Mouse (Mus musculus): ENCODE results near the gene Dlx2.
A peak's percentile ranks its signal among the peaks of the same experiment; 100 is the strongest.

The Dlx2 gene

DNA sequence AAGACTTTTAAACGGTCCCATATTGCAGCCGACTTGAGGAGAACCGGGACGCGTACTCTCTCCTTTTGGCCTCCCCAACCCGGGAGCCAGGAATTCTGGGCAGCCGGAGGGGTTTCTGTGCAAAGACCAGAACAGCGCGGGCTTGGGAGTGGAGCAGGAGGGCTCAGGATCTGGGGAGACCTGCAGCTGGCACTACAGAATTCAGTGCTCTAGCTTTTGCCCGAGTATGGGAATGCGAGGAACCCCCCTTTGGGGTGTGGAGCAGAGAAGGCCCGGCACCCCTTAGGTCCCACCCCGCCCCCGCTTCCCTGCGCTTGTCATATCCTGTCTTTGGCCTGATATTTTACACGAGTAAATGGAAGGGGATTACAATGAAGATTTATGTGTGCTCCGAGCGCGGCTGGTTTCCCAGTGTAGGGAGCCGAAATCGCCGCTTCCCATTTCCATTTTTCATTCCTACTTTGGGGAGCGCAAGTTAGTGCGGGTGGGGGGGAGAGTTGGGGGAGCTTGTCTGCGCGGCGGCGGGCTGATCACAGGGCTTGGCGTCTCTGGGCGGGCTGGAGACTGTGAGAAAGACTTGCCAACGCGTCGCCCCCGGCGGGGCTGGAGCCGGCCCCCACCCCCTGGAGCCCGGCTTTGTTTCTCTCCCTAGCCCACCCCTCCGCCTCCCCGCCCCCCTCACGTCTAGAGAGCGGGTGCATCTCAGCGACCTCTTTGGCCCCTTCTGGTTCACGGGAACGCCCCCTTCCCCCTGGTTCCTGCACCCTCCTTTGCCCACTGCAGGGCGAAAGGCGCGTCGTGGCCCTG, 5.7 kb downstream of the Dlx2 start:
- no peak for DNase-seq (ENCODE audit: inconsistent ontology term)

- no peak for DNase-seq (ENCODE audit: inconsistent ontology term)
Measured at GRCm38 (mm10) chr2:71534242-71535052, 12.1 kb downstream of the Dlx2 start.

DNA sequence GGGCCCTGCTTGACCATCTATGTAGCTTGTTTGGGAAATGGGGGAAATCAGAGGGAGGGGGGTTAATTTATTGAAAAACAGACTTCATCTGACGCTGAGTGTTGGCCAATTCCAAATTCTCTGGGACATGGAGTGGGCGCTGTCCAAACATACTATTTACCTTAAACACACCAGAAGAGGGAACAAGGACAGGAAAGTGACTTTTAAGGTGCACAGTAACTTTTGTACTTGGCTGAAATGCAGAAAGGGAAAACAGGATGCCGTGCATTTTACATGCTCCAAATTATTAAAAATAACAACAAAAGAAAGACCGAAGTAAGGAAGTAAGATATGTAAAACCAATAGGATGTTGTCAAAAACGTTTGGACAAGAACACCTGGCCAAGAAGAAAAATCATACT, 13.5 kb downstream of the Dlx2 start:
- DNase-seq (ENCODE audit: inconsistent ontology term), result no peak

GRCm38 (mm10) chr2:71531990-71532970, 14.3 kb downstream of the Dlx2 start:
- no peak for DNase-seq (ENCODE audit: inconsistent ontology term)

DNA sequence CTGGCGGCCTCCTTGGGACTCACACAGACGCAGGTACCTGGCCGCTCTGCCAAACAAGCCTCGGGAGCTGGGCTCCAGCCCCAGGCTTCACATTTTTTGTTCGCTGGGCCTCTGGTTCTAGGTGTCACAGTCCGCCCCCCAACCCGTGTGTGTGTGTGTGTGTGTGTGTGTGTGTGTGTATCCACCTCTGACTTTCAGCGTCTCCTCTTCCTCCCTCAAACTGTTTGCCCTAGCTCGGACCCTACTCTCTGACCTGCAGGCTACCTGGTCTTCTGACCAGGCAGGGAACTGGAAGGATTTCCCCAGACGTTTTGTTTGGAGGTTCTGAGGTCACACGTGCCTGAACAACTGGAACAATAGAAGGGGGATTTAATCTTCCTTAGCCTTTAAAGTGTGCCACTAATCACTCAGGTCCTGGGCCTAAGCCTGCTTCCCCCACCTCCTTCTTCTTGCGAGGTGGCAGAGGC, 15.4 kb downstream of the Dlx2 start:
- no peak for DNase-seq (ENCODE audit: inconsistent ontology term)

- no peak for DNase-seq (ENCODE audit: inconsistent ontology term)
Measured at GRCm38 (mm10) chr2:71530391-71531123, 16.0 kb downstream of the Dlx2 start.

DNA sequence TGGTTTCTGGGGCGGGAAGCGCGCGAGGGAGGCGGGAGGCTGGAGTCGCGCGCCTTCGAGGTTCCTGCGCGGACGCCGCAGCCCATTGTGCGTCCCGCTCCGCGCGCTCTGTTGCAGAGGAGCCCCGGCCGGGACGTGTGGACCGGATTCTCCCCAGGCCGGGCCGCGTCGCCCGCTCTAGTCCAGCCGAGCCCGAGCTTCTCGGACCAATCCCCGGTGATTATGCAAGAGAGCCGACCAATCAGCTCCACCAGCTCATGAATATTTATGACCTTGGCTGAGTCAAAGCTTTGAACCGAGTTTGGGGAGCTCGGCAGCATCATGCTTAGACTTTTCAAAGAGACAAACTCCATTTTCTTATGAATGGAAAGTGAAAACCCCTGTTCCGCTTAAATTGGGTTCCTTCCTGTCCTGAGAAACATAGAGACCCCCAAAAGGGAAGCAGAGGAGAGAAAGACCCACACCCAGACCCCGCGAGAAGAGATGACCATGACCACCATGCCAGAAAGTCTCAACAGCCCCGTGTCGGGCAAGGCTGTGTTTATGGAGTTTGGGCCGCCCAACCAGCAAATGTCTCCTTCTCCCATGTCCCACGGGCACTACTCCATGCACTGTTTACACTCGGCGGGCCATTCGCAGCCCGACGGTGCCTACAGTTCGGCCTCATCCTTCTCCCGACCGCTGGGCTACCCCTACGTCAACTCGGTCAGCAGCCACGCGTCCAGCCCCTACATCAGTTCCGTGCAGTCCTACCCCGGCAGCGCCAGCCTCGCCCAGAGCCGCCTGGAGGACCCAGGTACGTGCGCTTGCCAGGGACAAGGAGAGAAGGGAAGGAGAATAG, 16.8 kb downstream of the Dlx2 start:
- peak; percentile 91 for DNase-seq (ENCODE audit: inconsistent ontology term)

- no peak for DNase-seq (ENCODE audit: inconsistent ontology term)
Measured at GRCm38 (mm10) chr2:71528714-71529510, 17.6 kb downstream of the Dlx2 start.

DNA sequence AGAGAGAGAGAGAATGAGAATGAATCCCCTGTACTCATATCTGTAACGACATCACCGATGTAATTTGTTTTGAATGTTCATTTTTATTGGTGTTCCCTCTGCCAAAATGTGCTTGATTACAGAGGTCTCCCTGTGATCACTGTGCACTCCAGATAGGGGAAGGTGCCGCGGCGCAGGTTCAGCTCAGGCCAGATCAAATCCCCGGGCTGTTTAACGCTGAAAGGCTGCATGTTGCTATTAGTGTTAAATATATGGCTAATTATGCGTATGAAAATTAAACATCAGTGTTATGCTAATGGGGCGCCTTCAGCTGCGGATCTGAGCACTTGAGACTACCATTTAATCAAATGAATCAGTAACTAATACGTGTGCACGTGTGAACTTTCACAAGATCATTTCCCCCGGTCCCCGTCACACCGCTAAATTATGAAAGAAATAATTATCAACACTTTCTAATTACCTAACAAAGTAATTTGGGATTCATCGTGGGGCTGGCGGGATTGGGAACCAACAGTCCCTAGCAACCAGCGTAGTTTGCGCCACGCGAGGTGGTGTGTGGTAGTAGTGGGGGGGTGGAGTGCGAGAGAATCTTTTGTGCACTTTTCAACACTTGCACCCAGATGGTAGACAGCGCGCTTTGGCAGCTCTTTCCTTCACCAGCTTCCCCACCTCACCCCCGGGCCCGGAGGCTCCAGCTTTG, 18.4 kb downstream of the Dlx2 start, which contains the start of gene Dlx1:
Dlx1 (plus strand) TSS at position 100 of the 700 bp plus-strand sequence.
- no peak for DNase-seq (ENCODE audit: inconsistent ontology term)

DNA sequence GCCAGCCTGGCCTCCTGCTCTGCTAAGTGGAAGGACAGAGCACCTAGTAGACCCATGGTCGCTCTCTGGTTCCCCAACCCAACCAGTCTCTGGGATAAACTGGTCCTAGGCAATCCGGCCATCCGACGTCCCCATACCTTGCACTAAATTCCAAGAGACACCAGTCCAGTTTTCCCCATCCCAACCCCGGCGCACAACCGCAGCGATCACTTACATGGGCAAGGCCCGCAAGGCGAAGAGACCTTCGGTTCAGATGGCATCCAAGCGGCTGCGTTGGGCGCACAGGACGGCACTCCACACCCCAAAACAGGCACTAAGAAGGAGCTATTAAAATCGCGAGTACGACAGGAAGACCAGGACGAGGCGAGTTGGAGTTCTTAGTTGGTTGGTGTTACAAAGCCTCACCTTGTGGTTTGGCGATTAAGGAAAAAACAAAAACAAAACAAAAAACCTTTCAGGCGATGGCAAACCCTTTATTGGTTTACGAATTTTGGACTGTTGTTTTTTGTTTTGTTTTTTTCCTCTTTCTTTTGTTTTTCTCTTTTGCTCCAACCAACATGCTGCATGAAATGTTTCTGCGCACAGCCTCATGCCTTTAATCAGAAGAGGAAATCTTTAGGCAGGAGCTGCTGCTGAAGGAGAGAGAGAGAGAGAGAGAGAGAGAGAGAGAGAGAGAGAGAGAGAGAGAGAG, 19.1 kb downstream of the Dlx2 start:
- no peak for DNase-seq (ENCODE audit: inconsistent ontology term)

DNA sequence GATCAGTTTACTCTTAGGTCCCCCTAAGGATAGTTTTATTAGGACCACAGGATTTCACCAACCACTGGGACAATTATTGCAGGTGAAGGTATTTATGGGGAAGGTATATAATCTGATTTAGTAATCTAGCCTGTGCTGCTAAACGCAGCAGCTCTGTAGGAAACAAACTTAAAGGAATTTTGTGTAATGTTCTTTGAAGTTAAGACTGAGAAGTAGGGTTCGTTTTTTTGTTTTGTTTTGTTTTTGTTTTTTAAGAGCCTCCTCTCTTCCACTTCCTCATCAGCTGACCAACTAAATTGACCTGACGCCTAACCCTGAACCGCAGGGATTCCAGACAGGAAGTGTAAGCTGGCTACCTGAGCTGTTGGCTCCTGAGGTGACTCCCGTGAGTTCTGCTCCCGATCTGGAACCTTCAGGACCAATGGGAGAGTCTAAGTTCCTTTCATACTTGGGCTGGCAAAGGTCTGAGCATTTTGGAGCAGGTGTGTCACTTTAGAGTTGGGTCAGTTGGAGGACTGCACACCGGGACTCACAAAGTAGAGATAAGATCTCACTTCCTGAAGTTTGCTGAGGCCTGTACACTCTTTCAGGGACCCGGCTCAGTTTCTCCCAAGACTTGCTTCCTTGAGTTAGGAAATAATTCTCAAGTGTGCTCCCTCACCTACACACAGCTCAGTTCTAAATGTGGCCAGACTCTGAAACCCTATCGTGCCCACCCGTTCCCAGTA, 19.8 kb downstream of the Dlx2 start:
- no peak for DNase-seq (ENCODE audit: inconsistent ontology term)

GRCm38 (mm10) chr2:71524763-71525162, 21.8 kb downstream of the Dlx2 start:
- no peak for DNase-seq (ENCODE audit: inconsistent ontology term)

GRCm38 (mm10) chr2:71523431-71523830, 23.1 kb downstream of the Dlx2 start:
- DNase-seq (ENCODE audit: inconsistent ontology term), result no peak

DNA sequence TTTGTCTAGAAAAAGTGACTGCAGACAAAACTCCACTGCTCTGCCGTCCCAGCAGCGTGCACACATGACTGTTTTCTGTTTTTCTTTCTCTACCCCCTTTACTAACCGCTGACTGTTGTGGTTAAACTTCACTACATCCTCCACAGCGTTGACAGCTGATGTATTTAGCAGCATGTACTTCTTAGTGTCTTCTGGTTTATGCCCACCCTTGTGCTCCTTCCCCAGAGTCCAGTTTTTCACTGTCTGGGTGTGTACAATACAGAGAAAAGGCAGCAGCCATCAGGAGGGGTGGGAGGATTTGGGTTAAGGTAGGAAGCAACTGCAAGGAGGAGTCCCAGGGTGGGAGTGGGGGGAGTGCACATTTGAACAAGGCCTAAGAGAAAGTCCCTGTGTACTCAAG, 23.7 kb downstream of the Dlx2 start:
- DNase-seq (ENCODE audit: inconsistent ontology term), result no peak

DNA sequence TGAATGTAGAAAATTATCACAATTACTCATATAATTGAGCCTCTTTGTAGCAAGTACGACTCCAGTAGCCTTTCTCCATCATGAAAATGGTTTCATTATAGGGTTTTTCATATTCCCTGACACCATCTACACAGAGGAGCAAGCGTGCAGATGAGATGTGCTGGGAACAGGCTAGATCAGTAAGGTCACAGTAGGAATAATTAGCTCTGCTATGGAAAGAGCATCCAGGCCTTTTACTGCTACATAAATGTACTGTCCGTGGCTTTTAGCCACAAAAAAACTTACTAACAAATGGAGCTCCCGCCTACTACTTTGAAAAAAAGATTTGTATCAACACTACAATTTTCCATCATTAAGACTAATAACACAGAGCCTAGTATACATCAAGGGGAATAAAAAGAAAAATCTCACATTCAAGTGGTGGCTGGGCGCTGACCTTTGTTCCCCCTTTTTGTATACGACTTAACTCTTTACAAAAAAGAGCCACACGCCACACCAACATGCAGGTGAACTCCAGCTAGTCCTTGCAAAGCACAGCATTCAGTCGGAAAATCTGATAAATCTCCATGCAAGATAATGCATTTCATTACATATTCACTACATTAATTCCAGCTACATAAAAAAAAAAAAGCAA, 29.0 kb downstream of the Dlx2 start:
- DNase-seq (ENCODE audit: inconsistent ontology term), result no peak

- no peak for DNase-seq (ENCODE audit: inconsistent ontology term)
Measured at GRCm38 (mm10) chr2:71516995-71517394, 29.6 kb downstream of the Dlx2 start.

GRCm38 (mm10) chr2:71512326-71512725, 34.2 kb downstream of the Dlx2 start:
- no peak for DNase-seq (ENCODE audit: inconsistent ontology term)

Data from Muller cell, postnatal 12 days (primary cell).